Mouse (Mus musculus) left cerebral cortex, postnatal 25 days (tissue): ENCODE data around the gene Mical3. TPM values are rescaled to one million over a fixed set of nuclear protein-coding genes. Genes with fewer than 3 reads are reported as not detected.

Experiments used
- DNase-seq, 2 experiments: peaks; one replicate each; pipeline ENCODE4 v3.0.0; 2022; ENCODE audit warnings: low spot score in 2 of 2, mixed read lengths in 1 of 2
- intact Hi-C: fragments of 180-260 bp; cut with DNase I; formaldehyde crosslinking; loops from one replicate; pipeline ENCODE4 v1.15.1; 2025
- total RNA-seq, 2 experiments: library from RNA; stranded (reverse); gene quantifications; 2 replicates each; pipeline ENCODE4 v1.2.3; 2021

Mical3 gene
- total RNA-seq, 2 experiments from 2014 or later: 110 to 127 TPM

DNA sequence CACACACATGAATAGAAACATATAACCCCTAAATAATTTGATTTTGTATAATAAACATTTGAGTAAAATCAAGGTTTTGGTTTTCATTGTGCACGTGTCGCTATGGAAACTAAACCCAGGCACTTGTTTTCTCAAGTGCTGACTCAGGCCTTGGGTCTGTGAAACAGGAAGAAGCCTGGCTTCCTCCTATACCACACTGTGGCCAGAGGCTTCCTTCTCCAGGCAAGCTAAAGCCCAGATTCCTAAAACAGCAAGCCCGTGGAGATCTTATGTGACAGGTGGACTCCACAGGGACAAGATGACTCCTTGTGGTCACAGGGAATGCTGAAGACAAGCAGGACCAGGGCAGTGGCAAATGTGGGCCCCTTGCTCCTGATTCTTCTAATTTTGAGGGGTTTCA lies 175.6 kb downstream of the Mical3 start:
- intact Hi-C loops: no loop called here
- DNase-seq: peak in 1 of 2 experiments; percentile 43

DNA sequence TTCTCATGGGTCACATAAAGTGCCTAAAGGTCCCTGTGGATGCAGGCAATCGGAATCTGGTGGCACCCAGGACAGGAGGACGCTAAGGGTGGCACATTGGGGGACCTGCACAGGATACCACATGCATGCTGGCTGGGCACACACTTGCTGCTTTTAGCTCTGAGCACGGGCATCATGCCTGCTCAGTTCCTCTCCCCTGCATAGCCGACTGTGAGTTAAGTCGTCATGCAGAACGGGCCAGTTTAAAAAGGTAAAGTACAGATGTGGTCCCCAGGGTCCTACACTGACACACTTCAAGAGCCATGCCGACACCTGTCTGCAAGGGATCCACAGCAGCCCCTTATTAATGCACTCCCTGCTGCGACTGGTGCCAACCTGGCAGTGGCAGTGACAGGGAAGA lies 176.6 kb downstream of the Mical3 start:
- no peak for DNase-seq
- intact Hi-C loops: no loop called here

DNA sequence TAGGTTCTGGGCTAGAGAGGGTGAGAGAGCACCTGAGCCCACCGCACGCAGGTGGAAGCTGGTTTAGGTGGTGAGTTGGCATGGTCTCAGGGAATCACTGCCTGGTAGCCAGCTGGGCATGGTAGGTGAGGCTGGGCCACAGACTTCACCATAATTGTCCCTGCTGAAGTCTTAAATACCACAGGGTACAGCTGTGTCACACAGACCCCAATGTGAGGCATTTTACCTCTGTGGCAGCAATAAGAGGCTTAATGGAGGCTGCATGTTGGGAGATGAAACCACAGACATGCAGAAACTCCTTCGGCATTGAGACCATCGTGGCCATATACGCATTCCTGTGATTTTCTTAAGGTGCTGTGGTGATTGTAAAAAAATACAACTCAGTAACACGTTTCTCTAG lies 178.3 kb downstream of the Mical3 start:
- intact Hi-C loops: no loop called here
- DNase-seq: no peak

DNA sequence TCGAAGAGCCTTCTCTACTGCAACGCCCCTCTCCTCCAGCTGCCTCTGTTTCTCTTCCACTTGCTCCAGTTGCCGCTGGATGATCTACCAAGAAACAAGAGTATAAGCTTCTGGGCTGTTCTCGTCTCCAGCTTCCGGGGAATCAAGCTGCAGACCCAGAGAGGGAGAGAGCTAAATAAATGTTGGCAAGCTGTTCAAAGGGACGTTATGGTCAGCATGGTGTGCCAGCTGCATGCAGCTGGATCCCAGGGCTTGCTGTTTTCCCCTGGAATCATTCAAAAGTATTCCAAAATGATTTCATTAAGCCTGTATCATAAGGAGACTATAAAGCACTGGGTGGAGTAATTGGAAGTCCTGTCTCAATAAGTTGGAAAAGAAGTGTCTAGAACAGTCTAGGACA lies 179.5 kb downstream of the Mical3 start:
- DNase-seq: no peak
- intact Hi-C loops: no loop called here

DNA sequence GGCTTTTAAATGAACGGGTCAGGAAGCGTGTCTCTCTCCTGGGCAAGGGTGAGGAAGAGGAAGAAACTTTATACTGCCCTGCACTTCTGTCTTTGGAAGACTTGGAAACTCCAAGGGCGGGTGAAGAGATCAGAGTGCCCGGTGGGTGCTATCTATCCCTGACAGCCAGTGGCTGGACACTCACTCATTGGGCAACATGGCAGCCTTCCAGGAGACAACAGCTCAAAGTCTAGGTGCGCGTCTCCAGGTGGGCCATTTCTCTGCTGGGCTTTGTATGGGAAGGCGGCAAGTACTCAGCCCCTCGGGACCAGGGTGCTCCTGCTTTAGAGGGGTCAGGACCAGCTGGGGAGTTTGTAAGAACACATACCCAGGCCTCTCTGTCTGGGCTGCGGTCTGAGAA lies 185.3 kb downstream of the Mical3 start:
- DNase-seq: no peak
- intact Hi-C loops: no loop called here

DNA sequence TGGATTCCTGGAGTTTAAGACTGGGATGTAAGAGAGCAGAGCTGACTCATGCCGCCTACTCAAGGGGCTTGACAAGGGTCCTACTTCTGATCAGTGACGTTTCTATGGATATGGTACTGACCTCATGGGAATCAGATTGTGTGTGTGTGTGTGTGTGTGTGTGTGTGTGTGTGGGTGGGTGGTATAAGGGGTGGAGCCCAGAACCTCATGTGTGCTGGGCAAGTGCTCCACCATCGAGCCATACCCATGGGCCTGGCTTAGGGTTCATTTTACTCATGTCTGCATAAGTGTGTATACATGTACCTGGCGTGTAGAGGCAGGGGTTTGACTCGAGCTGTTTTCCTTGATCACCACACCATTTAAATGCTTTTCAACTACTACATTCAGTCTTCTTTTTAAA lies 186.8 kb downstream of the Mical3 start:
- intact Hi-C loops: no loop called here
- no peak for DNase-seq

DNA sequence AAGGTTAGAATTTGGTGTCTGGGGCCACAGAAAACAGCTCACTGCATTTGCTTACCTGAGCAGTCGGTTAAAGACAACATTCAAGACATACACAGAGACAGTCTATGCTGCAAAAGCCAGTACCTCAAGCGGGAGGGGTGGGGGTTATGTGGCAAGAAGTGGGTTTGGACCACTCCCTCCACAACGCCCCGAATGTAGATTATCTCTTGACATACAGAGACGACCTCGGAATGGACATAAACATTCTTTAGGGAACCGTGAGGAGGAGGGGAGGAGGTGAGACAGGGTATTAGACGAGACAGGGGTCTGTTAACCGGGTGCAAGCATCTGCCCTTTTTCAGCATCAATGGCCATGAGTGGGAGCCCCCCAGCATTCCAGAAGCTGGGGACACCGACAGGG lies 187.2 kb downstream of the Mical3 start:
- intact Hi-C loops: no loop called here
- no peak for DNase-seq

DNA sequence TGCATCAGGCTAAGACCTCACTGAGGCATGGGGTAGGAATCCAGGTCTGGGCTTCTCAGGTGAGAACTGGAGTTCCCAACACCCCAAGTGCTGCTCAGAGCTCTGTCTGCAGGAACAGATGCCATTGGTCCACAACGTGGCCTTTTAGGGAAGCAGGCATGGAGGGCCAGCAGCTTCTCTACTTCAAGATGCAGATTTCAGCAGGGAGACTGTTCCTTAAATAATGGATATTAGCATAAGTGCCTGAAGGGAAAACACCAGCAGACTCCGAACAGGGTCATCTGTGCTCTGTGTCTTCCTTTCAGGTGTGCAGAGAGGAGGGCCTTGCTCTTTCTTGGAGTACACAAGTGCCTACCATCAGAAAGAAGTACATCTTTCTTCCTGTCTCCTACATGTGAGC lies 187.7 kb downstream of the Mical3 start:
- intact Hi-C loops: no loop called here
- no peak for DNase-seq

DNA sequence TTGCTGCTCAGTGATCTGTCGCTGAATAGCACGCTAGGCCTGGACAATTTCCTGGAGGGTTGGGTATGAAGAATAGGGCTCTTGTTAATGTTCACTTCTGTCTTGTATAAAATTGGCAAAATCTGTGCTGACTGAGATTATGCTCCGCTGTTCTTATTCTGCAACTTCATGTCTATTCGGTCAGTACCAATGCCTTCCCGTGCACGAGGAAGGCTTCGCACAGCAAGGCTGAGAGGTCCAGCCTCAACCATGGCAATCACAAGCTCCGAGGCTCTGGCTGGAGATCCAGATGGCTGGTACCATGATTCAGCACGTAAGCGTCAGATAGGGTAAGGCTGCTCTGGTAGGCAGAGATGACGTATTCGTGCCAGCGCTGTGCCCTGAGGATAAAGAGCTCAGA lies 189.2 kb downstream of the Mical3 start:
- intact Hi-C loops: no loop called here
- DNase-seq: peak; percentile 27 to 66

DNA sequence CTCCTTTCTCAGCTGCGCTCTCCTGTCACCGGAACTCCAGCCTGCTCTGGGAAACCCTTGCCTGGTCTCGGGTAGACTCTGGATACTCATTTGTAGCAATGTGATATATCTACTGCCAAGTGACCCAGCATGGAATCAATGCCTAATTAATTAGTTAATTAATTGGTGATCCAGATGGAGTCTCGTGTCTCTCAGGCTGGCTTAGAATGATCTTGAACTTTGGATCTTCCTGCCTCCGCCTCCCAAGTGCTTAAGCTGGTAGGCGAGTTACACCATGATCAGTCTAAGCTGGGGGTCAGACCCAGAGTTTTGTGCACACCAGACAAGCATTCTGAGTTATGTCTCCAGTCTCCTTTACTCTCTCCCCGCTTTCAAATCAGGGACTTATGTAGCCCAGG lies 189.7 kb downstream of the Mical3 start:
- no peak for DNase-seq
- intact Hi-C loops: no loop called here

DNA sequence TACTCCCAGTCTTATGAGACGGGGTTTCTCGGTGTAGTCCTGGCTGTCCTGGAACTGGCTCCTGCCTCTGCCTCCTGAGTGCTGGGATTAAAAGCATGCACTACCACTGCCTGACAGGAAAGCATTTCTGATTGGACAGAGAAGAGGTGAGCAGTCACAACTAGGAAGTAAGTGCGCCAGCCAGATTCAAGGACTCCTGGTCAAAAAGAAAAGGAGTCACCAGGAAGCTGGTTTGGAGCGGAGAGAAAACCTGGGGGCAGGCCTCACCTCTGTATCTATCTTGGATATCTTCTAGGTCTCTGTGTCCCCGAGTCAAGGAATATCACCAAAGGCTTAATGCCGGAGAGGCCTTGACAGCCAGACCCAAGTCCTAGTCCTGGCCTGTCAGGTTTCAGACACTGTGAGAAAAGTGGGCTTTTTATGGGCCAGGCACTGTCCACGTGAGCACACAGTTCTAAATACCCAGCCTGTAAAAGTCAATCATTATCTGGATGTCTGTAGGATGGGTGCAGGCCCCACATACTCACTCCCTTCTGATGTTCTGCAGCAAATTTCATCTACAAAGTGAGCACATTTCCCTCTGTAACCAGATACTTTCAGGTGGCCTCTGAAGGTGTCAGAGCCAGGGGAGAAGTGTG lies 190.2 kb downstream of the Mical3 start:
- DNase-seq: no peak
- intact Hi-C loops: no loop called here

DNA sequence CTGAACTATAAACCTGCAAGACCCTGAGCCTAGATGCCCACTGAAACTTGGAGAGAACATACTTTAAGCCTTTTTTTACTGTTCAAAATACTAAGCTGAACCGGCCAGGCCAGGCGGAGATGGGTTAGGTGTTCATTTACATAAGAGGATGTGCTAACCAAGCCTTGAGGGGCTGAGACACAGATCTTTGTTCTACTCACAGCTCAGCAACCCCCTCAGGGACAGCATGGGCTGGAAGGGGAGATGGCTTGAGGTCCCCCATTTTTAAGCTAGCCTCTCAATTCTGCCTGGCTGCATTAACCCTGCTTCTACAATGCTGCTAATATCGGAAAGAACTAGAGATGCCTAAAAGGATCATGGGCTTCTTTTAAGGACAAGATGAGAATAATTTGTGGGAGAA lies 191.0 kb downstream of the Mical3 start:
- intact Hi-C loops: no loop called here
- no peak for DNase-seq

DNA sequence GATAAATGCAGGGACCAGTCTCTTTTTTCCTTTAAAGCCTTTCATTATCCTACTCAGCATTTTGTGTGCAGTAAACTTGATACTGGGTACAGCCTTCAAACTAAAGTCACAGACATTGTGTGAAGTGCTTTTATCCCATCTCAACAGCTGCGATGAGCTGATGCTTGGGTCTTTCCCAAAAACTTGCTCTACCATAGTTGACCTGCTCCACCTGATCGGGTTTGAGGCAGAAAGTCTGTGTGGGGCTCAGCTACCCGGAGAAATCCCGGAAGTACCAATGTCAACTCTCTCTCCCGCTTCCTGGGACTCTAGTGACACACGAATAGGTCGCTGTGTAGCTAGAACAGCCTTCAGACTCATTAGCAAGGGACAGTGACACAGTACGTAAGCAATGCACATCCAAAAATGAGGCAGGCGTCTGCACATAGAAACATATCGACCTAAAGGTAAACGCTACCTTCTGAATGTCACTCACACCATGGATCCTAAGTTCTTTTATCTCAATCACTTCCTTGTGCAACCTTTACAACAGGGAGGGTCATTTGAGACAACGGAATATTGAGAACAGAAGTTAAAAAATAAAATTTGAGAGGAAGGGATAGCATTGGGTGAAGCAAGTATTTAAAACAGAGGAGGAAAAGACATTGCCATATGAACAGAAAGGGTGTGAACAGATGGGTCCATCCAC lies 191.9 kb downstream of the Mical3 start:
- DNase-seq: no peak
- intact Hi-C loops: no loop called here

DNA sequence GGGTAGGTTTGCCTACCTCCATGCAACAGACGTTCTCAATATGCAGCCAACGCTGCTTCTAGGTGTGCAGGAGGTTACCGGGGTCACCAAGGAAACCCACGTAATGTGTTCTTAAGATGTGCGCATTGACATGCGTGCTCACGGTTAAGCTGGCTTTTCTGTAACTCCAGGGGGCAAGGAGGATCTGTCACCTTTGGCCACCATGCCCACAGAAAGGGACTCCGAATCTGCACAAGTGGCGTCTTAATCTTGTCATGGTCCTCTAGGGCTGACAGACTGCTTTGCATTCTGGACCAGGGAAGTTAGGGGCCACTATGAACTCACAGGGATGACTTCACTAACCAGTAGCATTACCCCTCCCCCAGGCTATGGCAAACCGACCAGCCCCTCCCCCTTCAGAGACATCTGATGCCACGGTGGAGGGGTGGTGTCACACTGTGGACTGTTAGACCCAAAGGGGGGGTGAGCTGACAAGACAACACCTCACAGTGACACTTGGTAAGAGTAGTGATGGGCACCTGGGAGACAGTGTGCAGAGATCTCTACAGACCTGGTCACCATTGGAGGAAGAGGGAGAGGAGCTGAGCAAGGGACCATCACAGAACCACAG lies 192.7 kb downstream of the Mical3 start:
- no peak for DNase-seq
- intact Hi-C loops: no loop called here

DNA sequence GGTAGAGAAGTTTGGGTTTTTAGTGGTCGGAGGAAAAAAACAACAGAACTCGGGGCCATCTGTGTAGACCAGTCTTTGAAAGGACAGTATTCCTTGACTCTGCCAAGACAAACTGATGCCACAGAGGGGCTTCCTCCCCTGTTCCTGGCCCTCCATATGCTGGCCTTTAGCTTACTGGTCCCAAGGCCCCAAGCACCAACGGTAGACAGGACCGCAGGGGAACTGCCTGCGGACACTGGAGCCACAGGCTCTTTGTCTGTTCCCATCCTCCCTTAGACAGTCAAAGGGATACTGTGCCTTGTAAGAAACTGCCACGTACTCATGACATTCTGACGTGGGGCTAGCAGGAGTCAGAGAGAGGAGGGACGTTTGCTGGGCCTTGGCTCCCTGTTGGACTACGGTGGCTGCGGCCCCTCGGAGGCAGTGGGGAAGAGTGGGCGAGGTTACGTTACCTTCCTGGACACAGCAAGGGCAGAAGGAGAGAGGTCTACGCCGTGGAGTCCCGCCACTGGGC lies 193.6 kb downstream of the Mical3 start:
- intact Hi-C loops: no loop called here
- DNase-seq: no peak

DNA sequence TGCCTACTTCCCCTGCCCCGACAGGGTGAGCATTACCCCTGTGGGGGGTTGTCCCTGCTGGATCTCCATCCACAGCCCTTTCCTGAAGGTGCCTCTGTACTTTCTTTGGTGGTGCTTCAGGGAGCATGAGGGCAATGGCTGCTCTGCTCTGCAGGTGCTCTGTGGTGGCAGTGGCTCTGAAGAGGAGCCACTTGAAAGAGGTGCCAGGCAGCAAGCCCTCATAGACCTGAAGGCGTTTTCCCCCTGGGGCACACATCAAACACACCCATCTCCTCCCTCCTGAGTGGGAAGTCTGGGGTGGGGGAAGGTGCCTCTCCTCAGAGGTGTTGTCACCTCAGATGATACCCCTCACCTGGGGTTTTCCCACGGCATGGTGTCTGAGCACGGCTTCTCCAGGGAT lies 196.6 kb downstream of the Mical3 start:
- DNase-seq: no peak
- intact Hi-C loops: no loop called here

DNA sequence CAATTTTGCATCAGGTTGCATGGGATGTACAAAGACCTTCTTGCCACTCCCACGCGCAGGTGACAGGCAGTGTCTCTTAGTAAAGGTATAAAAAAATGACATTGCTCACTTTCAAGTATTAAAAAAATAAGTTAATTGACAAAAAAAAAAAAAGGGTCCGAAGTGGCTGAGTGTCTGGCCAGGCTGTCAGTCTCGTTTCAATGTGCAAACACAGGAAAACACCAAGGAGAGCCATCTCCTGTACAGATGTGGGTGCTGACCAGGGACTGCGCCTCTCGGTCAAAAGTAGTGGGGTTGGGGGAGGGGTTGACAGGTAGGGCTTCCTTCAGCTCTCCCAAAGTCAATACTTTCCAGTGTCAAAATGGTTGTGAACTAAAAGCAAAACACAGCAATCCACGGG lies 197.1 kb downstream of the Mical3 start:
- intact Hi-C loops: no loop called here
- no peak for DNase-seq

DNA sequence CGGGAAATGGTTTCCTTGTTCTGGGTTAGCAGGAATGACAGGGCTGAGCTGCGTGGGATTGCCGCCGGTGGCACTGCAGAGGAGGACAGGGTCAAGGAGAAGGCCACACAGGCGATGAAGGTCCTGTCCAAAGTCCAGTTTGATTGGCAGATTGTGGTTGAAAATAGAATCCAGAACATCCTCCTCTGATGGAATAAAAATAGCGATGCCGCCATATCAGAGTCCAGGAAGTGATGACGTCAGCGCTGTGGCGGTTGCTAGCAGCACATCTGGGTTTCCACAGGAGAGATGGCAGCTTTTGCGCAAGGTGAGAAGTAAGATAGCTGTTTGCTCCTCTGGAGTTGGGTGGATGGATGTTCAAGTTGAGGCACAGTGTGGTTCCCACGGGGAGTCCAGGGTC lies 198.2 kb downstream of the Mical3 start:
- intact Hi-C loops: no loop called here
- no peak for DNase-seq

DNA sequence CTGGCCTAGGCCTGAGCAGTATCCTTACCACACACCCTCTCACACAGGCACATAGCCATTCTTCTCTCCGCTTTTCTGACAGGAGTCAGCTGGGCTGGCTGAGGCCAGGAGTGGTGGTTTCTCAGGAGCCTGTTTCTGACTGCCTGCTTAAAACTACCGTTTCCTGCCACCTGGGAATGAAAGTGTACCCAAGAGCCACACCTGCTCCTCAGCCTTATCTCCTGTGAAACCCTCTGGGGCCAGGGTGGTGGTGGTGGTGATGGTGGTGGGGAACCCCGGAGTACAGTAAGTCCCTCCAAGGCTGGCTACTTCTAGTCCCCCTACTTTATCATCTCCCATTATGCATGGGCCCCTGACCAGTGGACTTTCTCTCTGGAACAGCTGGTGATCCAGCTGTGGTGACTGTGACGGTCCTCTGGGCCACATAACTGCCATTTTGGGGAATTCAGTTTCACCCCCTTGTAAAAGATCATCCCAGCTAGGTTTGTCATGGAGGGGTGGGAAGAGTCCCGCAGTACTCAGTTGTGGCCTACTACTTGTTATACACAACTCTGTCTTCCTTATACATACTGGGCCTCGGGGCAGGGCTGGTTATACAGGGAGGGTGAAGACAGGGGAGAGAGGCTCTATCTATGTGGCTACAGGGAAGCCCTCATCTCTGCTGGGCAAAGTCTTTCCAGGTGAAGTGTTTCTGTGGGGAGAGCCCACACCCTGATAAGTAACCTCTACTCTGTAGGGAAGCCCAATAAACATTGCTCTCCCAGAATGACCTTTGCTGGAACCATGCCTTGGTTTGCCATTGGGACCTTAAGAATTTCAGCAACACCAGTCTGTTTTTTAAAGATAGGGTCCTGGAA lies 200.1 kb downstream of the Mical3 start:
- intact Hi-C loops: no loop called here
- DNase-seq: no peak

DNA sequence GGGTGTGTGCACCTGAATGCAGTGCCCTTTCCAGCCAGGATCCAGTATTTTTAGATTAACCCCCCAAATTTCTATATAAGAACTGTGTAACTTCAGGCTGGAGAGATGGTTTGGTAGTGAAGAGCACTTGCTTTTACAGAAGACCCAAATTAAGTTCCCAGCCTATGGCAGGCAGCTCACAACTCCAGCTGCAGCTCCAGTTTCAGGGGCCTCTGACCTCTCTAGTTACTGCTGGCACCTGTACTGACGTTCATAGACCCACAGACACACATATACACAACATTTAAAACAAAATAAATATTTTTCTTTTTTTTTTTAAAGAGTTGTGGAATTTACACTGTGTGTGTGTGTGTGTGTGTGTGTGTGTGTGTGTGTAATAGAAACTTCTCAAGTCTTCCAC lies 201.4 kb downstream of the Mical3 start:
- intact Hi-C loops: no loop called here
- DNase-seq: no peak
